Mouse (Mus musculus): Measurements from ENCODE around the gene Zp1.

Gene Zp1

GRCm38 (mm10) chr19:10920532-10920931 is at the start of gene Zp1:
TSS of gene Zp1 (minus strand) at chr19:10920632.
- no peak for DNase-seq (ENCODE audit: low spot score)

DNA sequence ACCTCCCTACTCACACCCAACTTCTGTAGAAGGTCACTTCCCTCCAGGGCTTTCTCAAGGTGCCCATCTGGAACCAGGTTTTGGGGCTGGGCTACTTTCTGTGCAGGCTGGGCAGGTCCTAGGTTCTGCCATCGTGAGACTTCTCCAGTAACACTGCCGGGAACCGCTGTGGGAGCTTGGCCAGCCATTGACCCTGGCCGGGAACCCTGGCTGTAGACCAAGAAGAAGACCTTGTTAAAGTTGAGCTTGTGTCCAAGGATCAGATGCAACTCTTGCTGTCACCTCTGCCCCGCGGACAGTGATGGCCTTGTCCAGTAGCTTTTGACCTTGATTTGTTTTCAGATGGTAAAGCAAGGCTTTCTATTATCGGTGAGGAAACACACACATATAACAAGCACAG is 48.1 kb upstream of the Zp1 start:
- DNase-seq (ENCODE audit: low spot score): no peak

- no peak for DNase-seq (ENCODE audit: low spot score)
Observed at GRCm38 (mm10) chr19:10965721-10966120, 45.3 kb upstream of the Zp1 start.

DNA sequence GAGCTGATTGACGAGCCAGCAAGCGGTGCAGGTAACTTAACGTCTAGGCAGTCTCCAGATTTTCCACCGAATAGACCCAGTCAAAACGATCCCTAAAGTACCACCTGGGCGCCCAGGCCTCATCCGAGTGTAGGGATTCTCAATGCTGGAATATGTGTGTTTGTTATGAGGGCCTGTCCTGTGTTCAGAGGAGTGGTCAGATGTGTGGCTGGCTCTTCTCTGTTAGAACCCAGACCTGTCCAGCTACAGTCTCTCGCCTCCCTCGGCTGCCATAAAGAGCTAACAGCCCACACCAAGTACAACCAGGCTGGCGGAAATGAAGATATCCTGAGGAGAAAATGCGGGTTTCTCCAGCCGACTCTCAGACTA is 39.5 kb upstream of the Zp1 start:
- DNase-seq (ENCODE audit: low spot score): no peak

DNA sequence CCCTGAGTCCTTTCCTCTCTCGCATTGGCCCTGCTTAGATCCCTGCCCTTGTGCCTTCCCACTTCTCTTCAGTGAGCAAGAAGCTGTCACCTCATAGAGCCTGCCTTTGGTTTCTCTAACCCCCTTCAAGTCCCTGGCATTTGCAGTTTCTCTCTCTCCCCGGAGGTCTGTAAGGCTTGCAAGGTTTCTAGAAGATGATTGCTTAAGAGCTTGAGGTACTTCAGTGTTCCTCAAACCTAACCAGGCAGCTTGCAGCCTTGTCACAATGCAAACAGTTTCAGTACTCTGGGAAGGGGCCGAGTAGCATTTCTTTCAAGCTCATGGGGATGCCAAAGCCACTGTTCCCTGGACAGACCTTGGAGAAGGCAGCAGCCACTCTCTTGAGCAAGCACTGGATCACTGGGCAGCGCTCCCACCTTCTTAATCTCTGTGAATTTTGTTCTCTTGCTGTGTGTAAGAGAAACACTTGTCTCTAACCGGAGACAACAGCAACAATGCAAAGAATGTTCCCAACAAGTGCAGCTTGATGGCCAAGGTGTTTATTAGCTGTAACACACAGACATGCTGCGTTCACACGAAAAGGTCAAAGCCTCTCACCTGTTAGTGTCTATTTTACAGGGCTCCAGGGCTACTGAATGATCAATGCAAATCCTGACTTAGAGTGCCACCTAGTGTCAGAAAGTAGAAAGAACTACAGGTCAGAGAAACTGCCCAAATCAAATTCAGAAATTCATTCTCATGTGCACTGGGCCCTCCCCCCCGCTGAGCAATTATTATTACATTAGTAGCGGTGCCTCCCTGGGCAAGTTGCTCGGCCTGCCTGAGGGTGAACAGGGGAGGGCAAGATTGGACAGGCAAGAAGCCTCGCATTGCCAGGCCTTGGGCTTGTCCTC is 38.9 kb upstream of the Zp1 start:
- DNase-seq (ENCODE audit: low spot score): no peak

DNA sequence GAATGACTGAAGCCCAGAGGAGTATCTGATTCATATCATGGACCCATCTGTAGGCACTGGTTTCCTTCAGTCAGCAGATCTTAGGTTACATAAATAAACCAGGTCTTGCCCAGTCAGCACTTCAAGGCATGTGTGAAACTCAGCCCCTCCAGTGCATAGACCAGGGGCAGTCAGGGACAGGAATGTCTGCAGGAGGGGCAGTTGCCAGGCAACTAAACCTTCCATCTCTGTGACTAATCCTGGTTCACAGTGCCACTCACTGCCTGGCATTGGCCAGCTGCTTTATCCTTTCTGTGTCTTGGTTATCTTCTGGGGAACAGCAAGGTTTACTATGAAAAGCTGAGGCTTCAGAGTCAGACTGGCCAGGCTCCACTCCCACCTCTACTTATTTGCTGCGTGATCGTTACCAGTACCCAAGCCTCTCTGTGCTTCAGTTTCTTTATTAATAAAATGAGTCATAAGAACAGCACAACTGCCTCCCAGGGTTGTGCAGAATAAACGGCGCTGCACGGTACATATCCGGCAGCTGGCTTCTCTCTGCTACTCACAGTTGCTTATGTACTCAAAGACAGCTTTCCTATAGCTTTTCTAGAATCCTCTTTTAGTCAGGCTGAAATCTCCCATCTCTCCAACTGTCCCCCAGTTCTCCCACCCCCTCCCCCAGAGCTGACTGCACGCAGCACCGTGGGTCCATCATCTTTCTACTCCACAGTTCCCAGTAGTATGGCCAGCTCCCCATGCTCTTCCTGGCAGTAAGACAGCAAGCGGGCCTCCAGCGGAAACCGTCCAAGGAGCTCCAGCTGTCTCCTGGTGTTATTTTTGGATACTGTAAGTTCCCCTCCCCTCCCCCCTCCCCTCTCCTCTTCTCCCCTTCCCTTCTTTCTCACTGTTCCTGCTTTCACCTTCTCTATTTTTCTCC is 31.8 kb upstream of the Zp1 start:
- no peak for DNase-seq (ENCODE audit: low spot score)

DNA sequence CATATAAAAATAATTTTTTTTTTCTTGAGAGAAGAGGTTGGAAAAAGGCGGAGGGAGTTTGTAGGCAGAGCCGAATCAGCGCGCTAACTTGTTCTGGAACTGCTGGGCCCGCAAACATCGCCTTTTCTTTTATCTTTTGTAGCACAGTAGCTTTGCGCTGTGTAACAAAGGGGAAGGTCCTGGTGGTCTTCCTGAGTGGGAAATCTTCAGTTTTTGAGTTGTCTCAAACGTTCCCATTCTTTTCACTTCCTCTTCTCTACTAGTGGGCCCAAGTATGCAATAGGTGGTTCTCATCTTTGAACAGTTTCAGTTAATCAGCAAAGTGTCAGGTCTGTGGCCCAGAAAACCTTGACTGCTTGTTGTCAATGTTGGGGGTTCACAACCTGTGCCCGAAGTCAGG is 29.1 kb upstream of the Zp1 start:
- DNase-seq (ENCODE audit: low spot score): no peak

GRCm38 (mm10) chr19:10949112-10949511 is 28.7 kb upstream of the Zp1 start, which contains the start of gene Ccdc86:
TSS of gene Ccdc86 (minus strand) at chr19:10949266.
- DNase-seq (ENCODE audit: low spot score): peak; percentile 90

DNA sequence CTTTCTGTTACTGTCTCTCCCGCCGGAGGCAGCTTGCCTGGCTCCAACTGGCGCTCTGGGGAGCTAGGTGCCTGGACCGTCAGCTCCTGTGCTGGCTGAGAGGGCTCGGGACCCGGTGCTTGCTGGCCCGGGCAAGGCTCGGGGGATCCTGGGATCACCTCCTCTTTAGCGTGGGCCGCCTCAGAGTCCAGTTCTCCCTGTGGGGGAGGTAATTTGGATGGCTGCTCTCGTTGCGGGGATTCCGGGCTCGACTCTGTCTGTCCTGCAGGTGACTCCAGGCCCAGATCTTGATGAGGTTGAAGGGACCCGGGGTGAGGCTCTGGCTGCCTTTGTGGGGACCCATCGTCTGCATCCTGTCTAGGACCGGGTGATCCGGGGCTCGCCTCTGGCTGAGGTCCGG is 28.0 kb upstream of the Zp1 start:
- peak; percentile 21 for DNase-seq (ENCODE audit: low spot score)

GRCm38 (mm10) chr19:10947219-10947618 is 26.8 kb upstream of the Zp1 start:
- DNase-seq (ENCODE audit: low spot score): no peak

- DNase-seq (ENCODE audit: low spot score): no peak
Observed at GRCm38 (mm10) chr19:10946506-10946905, 26.1 kb upstream of the Zp1 start.

DNA sequence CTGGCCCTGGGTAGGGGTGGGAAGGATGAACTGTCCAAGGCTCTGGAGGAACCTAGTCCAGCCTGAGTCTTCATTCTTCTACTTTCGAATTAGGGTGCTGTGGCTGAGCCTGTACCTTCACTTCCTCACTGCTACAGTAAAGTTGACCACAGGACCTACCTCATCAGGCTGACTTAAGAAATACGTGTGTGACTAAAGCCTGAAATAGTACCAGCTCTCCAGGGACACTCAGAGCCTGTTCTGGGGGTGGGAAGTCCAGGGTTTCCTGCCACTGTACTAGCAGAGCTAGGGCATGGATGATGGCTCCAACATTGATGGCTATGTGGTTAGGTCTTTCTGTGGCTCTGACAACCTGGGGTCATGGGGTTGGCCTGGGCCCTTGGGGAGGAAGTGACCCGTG is 23.5 kb upstream of the Zp1 start:
- DNase-seq (ENCODE audit: low spot score): no peak

- DNase-seq (ENCODE audit: low spot score): no peak
Observed at GRCm38 (mm10) chr19:10940801-10941457, 20.5 kb upstream of the Zp1 start.

- DNase-seq (ENCODE audit: low spot score): peak; percentile 23
Observed at GRCm38 (mm10) chr19:10940097-10940800, 19.8 kb upstream of the Zp1 start.

DNA sequence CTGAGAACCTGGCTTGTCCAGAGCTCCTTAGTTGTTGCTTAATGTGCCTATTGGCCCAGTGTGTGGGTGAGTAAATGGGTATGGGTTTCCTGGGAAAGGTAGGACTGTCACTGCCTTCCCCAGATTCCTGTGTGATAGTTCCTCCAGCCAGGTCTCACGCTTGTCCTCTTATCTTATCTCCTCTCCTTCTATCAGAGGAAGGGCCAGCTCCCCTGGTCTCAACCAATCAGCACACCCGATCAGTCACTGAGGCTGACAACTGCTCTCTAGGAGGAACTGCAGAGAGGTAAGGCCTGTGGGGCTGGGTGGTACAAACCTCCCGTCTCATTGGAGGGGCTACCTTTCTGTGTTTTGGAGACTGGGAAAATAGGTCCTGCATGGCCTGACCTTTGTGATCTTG is 18.3 kb upstream of the Zp1 start:
- no peak for DNase-seq (ENCODE audit: low spot score)

DNA sequence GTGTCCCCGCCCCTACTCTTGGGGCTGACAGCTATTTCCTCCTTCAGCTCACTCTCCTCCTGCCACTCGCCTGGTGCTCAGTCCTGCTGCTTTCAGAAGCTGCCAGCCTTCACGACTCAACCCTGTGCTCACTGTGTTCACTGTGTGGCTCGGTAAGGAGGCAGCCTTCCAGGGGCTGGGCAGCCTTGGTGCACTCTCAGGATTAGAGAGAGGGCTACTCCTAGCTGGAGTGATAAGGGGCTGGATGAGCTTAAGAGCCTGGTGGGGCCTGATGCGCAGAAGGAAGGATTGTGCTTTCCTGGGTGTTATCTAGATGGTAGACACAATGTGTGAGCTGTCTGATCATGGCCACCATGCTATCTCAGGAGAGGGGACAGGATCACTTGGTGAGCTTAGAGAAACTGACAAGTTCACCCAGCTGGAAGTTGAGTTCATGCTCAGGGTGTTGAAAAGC is 16.7 kb upstream of the Zp1 start, which contains the start of gene Ptgdr2:
Gene Ptgdr2, plus strand, starts transcription at position 51 of the 454 bp plus-strand sequence.
- DNase-seq (ENCODE audit: low spot score): no peak

GRCm38 (mm10) chr19:10936077-10936476 is 15.6 kb upstream of the Zp1 start:
- DNase-seq (ENCODE audit: low spot score): no peak

DNA sequence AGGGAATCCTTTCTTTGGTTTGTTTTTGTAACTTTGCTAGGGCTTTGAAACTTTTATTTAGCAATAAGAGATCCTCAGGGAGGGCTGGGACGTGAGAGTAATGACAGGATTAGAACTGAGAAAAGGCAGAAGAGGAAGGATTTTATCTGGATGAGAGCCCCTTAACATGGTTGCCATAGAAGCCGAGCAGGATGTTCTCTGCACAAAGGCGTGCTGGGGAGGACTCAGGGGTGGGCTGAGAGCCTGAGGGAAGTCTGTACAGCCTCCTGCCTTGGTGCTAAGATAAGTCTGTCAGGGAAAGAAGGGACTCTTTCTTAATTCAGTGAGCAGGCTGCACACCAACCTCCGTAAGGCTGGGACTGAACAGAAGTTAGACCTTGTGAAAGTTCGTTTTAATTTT is 14.6 kb upstream of the Zp1 start:
- DNase-seq (ENCODE audit: low spot score): no peak

- DNase-seq (ENCODE audit: low spot score): no peak
Observed at GRCm38 (mm10) chr19:10930641-10931040, 10.2 kb upstream of the Zp1 start.

- DNase-seq (ENCODE audit: low spot score): no peak
Observed at GRCm38 (mm10) chr19:10926666-10927065, 6.2 kb upstream of the Zp1 start.

- no peak for DNase-seq (ENCODE audit: low spot score)
Observed at GRCm38 (mm10) chr19:10926123-10926621, 5.7 kb upstream of the Zp1 start.

All from spleen, adult 12 weeks (tissue).